Mouse (Mus musculus) MEL (cell line): Measurements from ENCODE around the gene Mrs2. TPM values are rescaled to one million over a fixed set of nuclear protein-coding genes. Genes with fewer than 3 reads are reported as not detected.

Source experiments
- DNase-seq: peaks from one replicate; pipeline ENCODE4 v3.0.0; 2011; ENCODE audit warnings: low read depth, low spot score
- H3K27ac ChIP-seq: 2 replicates; pipeline ENCODE4 v1.5.1; 2012; ENCODE audit warnings: low read depth, mild to moderate bottlenecking, control low read depth, low read length, moderate library complexity; ENCODE audit not compliant: control insufficient read depth
- H3K27me3 ChIP-seq, 2 experiments: fragments of 150-350 bp in 1 of 2; sonication (generic) in 1 of 2; 2 replicates each; pipeline ENCODE4 v1.6.1; 2012; ENCODE audit warnings: low read length in 2 of 2, mild to moderate bottlenecking in 2 of 2, improper control_type of control experiment in 1 of 2, moderate library complexity in 1 of 2; ENCODE audit not compliant: insufficient read depth in 2 of 2, control insufficient read depth in 1 of 2
- H3K36me3 ChIP-seq, 2 experiments: 2 replicates each; pipeline ENCODE4 v1.6.1; 2012 to 2014; ENCODE audit warnings: low read length in 2 of 2, improper control_type of control experiment in 1 of 2, inconsistent platforms in 1 of 2, mild to moderate bottlenecking in 1 of 2; ENCODE audit not compliant: insufficient read depth in 2 of 2, control insufficient read depth in 1 of 2
- H3K4me1 ChIP-seq, 2 experiments: fragments of 150-350 bp in 1 of 2; sonication (generic) in 1 of 2; 2 replicates each; pipeline ENCODE4 v1.6.1; 2012; ENCODE audit warnings: low read length in 2 of 2, improper control_type of control experiment in 1 of 2, mild to moderate bottlenecking in 1 of 2; ENCODE audit not compliant: insufficient read depth in 2 of 2, control insufficient read depth in 1 of 2
- H3K4me3 ChIP-seq, 2 experiments: fragments of 150-350 bp in 1 of 2; sonication (generic) in 1 of 2; 2 replicates each; pipeline ENCODE4 v1.5.1; 2012; ENCODE audit warnings: low read depth in 2 of 2, low read length in 2 of 2, mild to moderate bottlenecking in 2 of 2, moderate library complexity in 2 of 2, control low read depth in 1 of 2, improper control_type of control experiment in 1 of 2; ENCODE audit not compliant: control insufficient read depth in 1 of 2, insufficient read depth in 1 of 2
- H3K79me2 ChIP-seq: 2 replicates; pipeline ENCODE4 v1.6.1; 2012; ENCODE audit warnings: mild to moderate bottlenecking, low read length, moderate library complexity; ENCODE audit not compliant: control insufficient read depth, poor library complexity, insufficient read depth
- H3K9ac ChIP-seq: 2 replicates; pipeline ENCODE4 v1.6.1; 2012; ENCODE audit warnings: low read depth, mild to moderate bottlenecking, control low read depth, low read length, moderate library complexity; ENCODE audit not compliant: control insufficient read depth, poor library complexity, severe bottlenecking
- H3K9me3 ChIP-seq: fragments of 150-350 bp; sonication (generic); replicated peaks from 2 replicates; pipeline ENCODE4 v1.6.1; 2012; ENCODE audit warnings: mild to moderate bottlenecking, low read length, improper control_type of control experiment, moderate library complexity; ENCODE audit not compliant: insufficient read depth
- BHLHE40 ChIP-seq: IDR thresholded peaks from 2 replicates; pipeline ENCODE4 v1.6.1; 2012; ENCODE audit warnings: low read depth, mild to moderate bottlenecking, inconsistent platforms, low read length, improper control_type of control experiment, borderline replicate concordance
- CHD2 ChIP-seq: IDR thresholded peaks from 2 replicates; pipeline ENCODE4 v1.6.1; 2011; ENCODE audit warnings: low read length, improper control_type of control experiment
- CTCF ChIP-seq, 3 experiments: IDR thresholded peaks in 2 of 3; conservative IDR thresholded peaks in 1 of 3; 2 replicates each; pipeline ENCODE4 v1.5.1; 2011 to 2012; ENCODE audit warnings: low read length in 3 of 3, low read depth in 2 of 3, mild to moderate bottlenecking in 2 of 3, improper control_type of control experiment in 1 of 3, inconsistent platforms in 1 of 3, mixed read lengths in 1 of 3, moderate library complexity in 1 of 3; ENCODE audit not compliant: control insufficient read depth in 1 of 3, insufficient read depth in 1 of 3, poor library complexity in 1 of 3, severe bottlenecking in 1 of 3
- E2F4 ChIP-seq: IDR thresholded peaks from 2 replicates; pipeline ENCODE4 v1.6.1; 2011; ENCODE audit warnings: low read depth, low read length, improper control_type of control experiment, borderline replicate concordance
- ELF1 ChIP-seq: IDR thresholded peaks from 2 replicates; pipeline ENCODE4 v1.6.1; 2014; ENCODE audit warnings: low read depth, mild to moderate bottlenecking, inconsistent platforms, low read length, improper control_type of control experiment, moderate library complexity
- GABPA ChIP-seq: IDR thresholded peaks from 2 replicates; pipeline ENCODE4 v1.6.1; 2012; ENCODE audit warnings: low read depth, mild to moderate bottlenecking, inconsistent platforms, low read length, improper control_type of control experiment, moderate library complexity
- JUND ChIP-seq: IDR thresholded peaks from 2 replicates; pipeline ENCODE4 v1.6.1; 2011; ENCODE audit warnings: low read depth, mild to moderate bottlenecking, improper control_type of control experiment, low read length
- MAFK ChIP-seq: IDR thresholded peaks from 2 replicates; pipeline ENCODE4 v1.6.1; 2011; ENCODE audit warnings: low read depth, mild to moderate bottlenecking, low read length, improper control_type of control experiment, borderline replicate concordance
- MEF2A ChIP-seq: IDR thresholded peaks from 2 replicates; pipeline ENCODE4 v1.6.1; 2014; ENCODE audit warnings: low read depth, mild to moderate bottlenecking, inconsistent platforms, low read length, improper control_type of control experiment; ENCODE audit not compliant: poor library complexity, insufficient replicate concordance, severe bottlenecking; ENCODE audit errors: extremely low read depth
- MYC ChIP-seq: IDR thresholded peaks from 2 replicates; pipeline ENCODE4 v1.6.1; 2011; ENCODE audit warnings: low read depth, mild to moderate bottlenecking, low read length, improper control_type of control experiment, moderate library complexity
- NRF1 ChIP-seq: IDR thresholded peaks from 2 replicates; pipeline ENCODE4 v1.6.1; 2014; ENCODE audit warnings: low read depth, mild to moderate bottlenecking, inconsistent platforms, low read length, improper control_type of control experiment, moderate library complexity; ENCODE audit not compliant: poor library complexity, insufficient read depth, severe bottlenecking
- POLR2AphosphoS5 ChIP-seq: IDR thresholded peaks from 2 replicates; pipeline ENCODE4 v1.6.1; 2012; ENCODE audit warnings: low read depth, borderline replicate concordance, mild to moderate bottlenecking, inconsistent platforms, low read length, moderate library complexity, mixed read lengths
- RAD21 ChIP-seq: IDR thresholded peaks from 2 replicates; pipeline ENCODE4 v1.6.1; 2011; ENCODE audit warnings: mild to moderate bottlenecking, low read depth, low read length, improper control_type of control experiment
- RCOR1 ChIP-seq: IDR thresholded peaks from 2 replicates; pipeline ENCODE4 v1.6.1; 2012; ENCODE audit warnings: low read depth, mild to moderate bottlenecking, inconsistent platforms, low read length, improper control_type of control experiment
- TBP ChIP-seq: IDR thresholded peaks from 2 replicates; pipeline ENCODE4 v1.8.0; 2011; ENCODE audit warnings: low read depth, low read length, improper control_type of control experiment
- UBTF ChIP-seq: IDR thresholded peaks from 2 replicates; pipeline ENCODE4 v1.6.1; 2012; ENCODE audit warnings: low read depth, mild to moderate bottlenecking, inconsistent platforms, low read length, improper control_type of control experiment, moderate library complexity, borderline replicate concordance; ENCODE audit not compliant: insufficient read depth
- ZMIZ1 ChIP-seq: IDR thresholded peaks from 2 replicates; pipeline ENCODE4 v1.6.1; 2012; ENCODE audit warnings: low read depth, mild to moderate bottlenecking, inconsistent platforms, low read length, improper control_type of control experiment, moderate library complexity
- polyA plus RNA-seq, 2 experiments: library from polyadenylated mRNA; stranded (reverse) in 1 of 2; unstranded in 1 of 2; fragments of >175 nt in 1 of 2; fragments of >200 nt in 1 of 2; gene quantifications; 2 replicates each; pipeline versions ENCODE4 v1.2.1 to v1.2.4; 2012; ENCODE audit warnings: low replicate concordance in 2 of 2, low read depth in 1 of 2; ENCODE audit not compliant: insufficient read length in 2 of 2, insufficient read depth in 1 of 2, missing spikeins in 1 of 2
- total RNA-seq: library from RNA; depleted of rRNA; stranded (reverse); fragments of 300-350 nt; gene quantifications from 2 replicates; pipeline ENCODE4 v1.2.3, GENCODE M21; 2012

Mrs2 gene
- total and polyA plus RNA-seq, 3 experiments: 16.6 to 45.4 TPM; not detected in 1

DNA sequence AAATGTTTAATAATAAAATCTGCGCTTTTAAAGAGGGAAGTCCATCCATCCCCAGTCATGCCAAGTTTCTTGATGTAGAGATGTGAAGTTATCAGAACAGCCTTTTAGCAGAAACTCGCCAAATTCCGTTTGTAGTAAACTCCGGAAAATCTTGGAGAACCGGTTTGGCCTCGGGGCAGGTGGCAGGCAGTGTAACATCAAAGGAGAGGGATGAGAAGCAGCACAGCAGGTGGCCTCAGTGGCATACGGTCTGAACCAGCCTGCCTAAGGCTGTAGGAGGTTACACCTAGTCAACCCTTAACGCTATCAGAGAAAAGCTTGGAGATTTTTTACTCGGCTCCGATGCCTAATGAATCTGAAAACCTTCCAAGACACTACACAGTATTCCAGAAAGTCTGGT lies 64.7 kb downstream of the Mrs2 start:
- H3K36me3 ChIP-seq: peaks cover 0 to 7% of the 10 kb centered on the region in 2 experiments; a peak in 2 of 4 replicates
- no peak overlapping the region for H3K9ac ChIP-seq
- no peak overlapping the region for H3K27ac ChIP-seq
- no peaks in the 10 kb centered on the region for H3K79me2 ChIP-seq
- no peak overlapping the region for H3K4me3 ChIP-seq
- H3K9me3 ChIP-seq: no peaks in the 10 kb centered on the region
- H3K4me1 ChIP-seq: peaks cover 2 to 11% of the 10 kb centered on the region in 2 experiments; a peak in 3 of 4 replicates
- TF ChIP-seq MEF2A (no peak), BHLHE40 (no peak), JUND (no peak), CTCF (IDR thresholded peaks at IDR 0.05 in 2 of 3, conservative IDR thresholded peaks at IDR 0.05 in 1 of 3; ENCODE audit: control insufficient read depth in 1 of 3, insufficient read depth in 1 of 3, low read depth in 2 of 3, low read length in 3 of 3, poor library complexity in 1 of 3, severe bottlenecking in 1 of 3) (no peak), POLR2AphosphoS5 (no peak), ELF1 (no peak), GABPA (no peak), TBP (no peak), NRF1 (no peak), E2F4 (no peak)
- TF ChIP-seq, all 39 proteins: peak for 0
- no peaks in the 10 kb centered on the region; a peak in 2 of 4 replicates for H3K27me3 ChIP-seq
- DNase-seq: no peak

DNA sequence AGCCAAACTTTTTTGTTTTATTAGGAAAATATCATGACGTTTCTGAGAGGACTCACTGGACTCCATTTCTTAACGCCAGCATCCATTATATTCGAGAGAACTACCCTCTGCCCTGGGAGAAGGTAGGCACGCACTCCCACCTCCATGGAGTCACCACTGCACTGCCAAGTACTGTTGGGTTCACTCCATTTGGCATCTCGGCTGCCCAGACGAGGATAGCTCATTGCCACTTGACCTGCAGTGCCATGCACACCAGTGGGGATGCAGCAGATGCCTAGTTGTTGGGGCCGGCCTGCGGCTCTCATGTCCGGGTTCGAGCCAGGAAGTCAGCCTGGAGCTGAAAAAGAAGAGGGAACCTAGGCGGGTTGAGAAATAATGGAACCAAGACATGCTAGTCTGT lies 65.1 kb downstream of the Mrs2 start:
- Histone ChIP-seq H3K4me1 (peaks cover 2 to 11% of the 10 kb centered on the region in 2 experiments; a peak in 3 of 4 replicates), H3K9ac (no peak overlapping the region), H3K9me3 (no peaks in the 10 kb centered on the region), H3K27ac (no peak overlapping the region), H3K4me3 (no peak overlapping the region), H3K36me3 (peaks cover 0 to 7% of the 10 kb centered on the region in 2 experiments; a peak in 2 of 4 replicates), H3K27me3 (no peaks in the 10 kb centered on the region; a peak in 2 of 4 replicates), H3K79me2 (no peaks in the 10 kb centered on the region)
- no peak for TF ChIP-seq UBTF
- TF ChIP-seq CHD2: no peak
- TF ChIP-seq TBP: no peak
- TF ChIP-seq ZMIZ1: no peak
- TF ChIP-seq RAD21: no peak
- TF ChIP-seq E2F4: no peak
- TF ChIP-seq POLR2AphosphoS5: no peak
- TF ChIP-seq MYC: no peak
- no peak for TF ChIP-seq MAFK
- TF ChIP-seq RCOR1: no peak
- no peak for DNase-seq
